Mouse (Mus musculus) heart, adult 9 months (tissue): ENCODE measurements around the gene Krt24.

Experiments
- DNase-seq, 2 experiments: peaks; one replicate each; pipeline ENCODE4 v3.0.0; 2022; ENCODE audit warnings: low spot score in 2 of 2

Krt24 gene

DNA sequence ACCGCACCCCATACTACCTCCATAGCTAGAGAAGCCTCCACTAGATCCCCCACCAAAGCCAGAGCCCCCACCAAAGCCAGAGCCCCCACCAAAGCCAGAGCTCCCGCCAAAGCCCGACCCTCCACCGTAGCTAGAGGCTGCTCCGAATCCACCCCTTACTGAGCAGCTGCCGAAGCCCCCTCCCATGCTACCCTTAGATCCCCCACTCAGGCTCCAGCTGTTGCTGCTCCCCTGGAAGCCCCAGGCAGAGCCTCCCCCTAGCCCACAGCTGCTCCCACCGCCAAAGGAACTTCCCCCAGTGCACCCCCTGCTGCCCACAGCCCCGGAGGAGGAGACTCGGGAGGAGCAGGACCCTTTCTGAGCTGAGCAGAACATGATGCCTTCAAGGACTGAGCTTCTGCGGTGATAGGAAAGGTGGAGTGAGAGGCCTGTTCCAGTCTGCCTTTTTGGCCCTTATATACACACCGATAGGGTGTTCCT lies at the start of gene Krt24:
TSS of gene Krt24 (minus strand) at position 430 of the 480 bp plus-strand sequence.
- DNase-seq: no peak

GRCm38 (mm10) chr11:99333426-99333825 lies 48.4 kb upstream of the Krt24 start:
- DNase-seq: no peak

GRCm38 (mm10) chr11:99329655-99330054 lies 44.6 kb upstream of the Krt24 start:
- DNase-seq: no peak

GRCm38 (mm10) chr11:99322851-99323250 lies 37.8 kb upstream of the Krt24 start, which contains the start of gene Krt25:
Gene Krt25 (minus strand): TSS chr11:99322951.
- no peak for DNase-seq

DNA sequence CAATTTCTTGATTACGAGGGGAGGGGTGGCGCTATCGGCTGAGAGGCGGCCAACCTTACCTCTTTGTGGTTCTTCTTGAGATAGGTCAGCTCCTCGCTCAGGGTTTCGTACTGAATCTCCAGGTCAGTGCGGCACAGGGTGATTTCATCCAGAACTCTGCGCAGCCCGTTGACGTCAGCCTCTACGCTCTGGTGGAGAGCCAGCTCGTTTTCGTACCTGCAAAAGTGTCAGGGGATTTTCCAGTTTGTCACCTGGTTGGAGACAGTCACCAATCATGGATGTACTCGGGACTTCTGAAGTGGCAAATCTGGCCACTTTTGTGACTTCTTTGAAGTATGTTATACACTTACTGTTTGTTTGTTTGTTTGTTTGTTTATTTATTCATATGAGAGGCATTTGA lies 36.0 kb upstream of the Krt24 start:
- no peak for DNase-seq

DNA sequence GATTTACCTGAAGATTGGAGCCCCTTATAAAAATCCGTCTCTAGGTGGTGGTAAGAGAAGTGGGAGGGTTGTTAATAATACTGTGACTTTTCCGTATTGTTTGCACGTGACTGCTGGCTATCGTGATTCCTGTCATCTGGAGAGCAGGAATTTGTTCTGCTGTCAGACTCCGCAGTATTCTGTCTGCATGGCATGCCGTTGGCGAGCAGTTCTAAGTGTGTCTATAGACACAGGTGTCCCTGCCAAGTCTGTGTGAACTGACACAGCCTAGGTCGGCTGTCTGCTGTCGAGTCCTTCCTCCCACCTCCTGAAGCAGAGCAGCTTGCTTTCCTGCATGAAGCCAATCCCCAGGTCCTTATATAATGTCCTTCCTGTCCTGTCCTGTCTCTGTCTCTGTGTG lies 34.1 kb upstream of the Krt24 start:
- DNase-seq: no peak

DNA sequence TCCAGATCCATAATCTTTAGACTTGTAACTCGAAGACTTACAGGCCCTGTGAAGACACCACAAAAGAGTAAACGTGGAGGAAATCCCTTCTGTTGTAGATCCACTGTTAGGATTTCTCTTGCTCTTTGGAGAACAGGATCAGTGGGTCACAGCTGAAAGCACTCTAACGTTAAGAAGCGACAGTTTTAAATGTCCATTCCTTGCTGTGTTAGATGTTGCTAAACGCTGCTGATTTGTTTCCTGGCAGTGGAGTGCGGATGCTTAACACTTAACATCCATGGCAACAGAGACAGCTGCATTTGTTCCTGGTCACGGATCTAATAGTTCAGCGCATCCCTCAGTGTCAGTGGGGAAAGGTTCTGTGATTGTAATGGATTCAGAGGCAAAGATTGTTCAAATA lies 31.5 kb upstream of the Krt24 start:
- no peak for DNase-seq

- no peak for DNase-seq
Observed at GRCm38 (mm10) chr11:99314594-99314993, 29.5 kb upstream of the Krt24 start.

- DNase-seq: no peak
Observed at GRCm38 (mm10) chr11:99310882-99311281, 25.8 kb upstream of the Krt24 start.

GRCm38 (mm10) chr11:99307579-99307978 lies 22.5 kb upstream of the Krt24 start:
- peak in 1 of 2 experiments; percentile 31 for DNase-seq

DNA sequence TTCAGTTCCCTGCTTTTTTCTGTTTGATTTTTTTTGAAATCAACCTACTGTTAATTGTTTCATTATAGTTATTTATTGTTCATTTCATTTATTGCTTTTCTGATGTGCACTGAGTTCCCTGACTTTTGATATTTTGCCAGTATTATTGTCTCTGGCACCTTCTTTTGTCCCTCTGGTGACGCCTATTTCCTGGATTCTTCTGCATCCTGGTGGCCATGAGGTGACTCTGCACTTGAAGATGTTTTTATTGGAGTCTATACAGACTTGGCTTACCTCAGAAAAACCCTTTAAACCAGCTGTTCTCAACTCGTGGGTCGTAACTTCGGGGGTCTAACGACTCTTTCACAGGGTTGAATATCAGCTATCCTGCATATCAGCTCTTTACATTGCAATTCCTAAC lies 10.0 kb upstream of the Krt24 start:
- DNase-seq: no peak

DNA sequence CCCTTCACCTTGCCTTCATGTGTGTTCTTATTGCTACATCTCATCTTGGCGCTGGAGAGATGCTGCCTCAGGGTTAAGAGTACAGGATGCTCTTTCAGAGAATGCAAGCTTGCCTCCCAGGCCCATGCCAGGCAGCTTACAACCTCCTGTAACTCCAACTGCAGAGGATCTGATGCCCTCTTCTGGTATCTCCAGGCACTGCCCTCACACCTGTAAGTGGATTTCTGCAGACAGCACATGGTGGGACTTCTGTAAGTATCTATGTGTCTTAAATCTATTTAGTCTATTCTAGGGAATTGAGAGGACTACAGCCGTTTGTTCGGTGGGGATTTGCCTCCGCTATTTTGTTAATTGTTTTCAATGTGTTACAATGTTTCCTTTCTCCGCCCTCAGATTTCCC lies 7.8 kb upstream of the Krt24 start:
- DNase-seq: peak; percentile 4 to 32

GRCm38 (mm10) chr11:99284011-99284410 lies 1.1 kb downstream of the Krt24 start:
- no peak for DNase-seq

DNA sequence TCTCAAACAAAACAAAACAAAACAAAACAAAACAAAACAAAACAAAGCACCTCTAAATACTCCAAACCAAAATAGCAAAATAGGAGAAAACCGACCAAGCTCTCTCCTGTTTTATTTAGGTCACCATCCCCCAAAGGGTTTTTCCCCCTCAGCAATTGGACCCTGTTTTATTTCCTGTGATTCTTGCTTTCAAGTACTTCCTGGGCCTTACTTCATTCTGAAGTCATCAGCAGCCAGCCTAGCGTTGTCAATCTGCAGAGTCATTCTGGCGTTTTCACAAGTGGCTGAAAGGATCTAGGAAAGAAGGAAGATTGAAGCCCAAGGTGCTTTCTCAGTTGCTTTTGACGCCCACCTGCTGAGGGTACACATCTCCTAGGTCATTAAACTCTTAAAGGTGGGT lies 1.7 kb downstream of the Krt24 start:
- no peak for DNase-seq

DNA sequence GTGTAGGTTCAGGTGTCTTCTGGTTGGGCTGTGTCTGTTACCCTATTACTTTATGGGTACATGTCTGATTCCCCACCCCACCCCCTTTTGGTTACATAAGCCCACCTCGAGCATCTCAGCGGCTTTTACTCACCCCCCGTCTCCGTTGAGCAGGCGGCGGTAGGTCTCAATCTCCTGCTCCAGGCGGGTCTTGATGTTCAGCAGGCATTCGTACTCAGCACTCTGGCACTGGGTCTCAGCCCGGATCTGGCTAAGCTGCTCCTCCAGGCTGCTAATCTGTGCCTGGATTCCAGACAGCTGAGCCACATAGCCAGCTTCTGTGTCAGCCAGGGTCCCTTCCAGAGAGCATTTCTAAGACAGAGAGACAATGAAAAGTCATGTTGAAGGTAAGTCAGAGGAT lies 3.9 kb downstream of the Krt24 start:
- no peak for DNase-seq

DNA sequence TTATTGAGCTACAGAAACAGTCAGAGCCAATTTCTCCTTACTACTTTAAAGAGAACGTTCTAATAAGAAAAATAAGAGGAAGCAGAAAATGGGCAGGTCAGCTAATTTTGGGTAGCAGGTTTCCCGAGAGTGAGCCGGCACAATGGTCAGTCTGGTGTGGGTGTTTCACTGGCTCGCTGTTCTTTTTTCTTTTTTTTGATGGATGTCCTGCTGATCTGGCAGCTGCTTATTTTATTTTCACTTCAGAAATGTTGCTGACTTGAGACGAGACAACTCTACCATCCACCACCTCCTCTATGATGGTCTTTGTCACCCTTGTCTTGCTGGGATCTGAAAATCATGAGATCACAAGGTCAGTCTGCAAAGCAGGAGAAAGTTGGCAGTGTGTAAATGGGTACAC lies 5.1 kb downstream of the Krt24 start:
- DNase-seq: no peak

- DNase-seq: no peak
Observed at GRCm38 (mm10) chr11:99276786-99277185, 8.3 kb downstream of the Krt24 start.

GRCm38 (mm10) chr11:99275624-99276023 lies 9.4 kb downstream of the Krt24 start:
- no peak for DNase-seq

DNA sequence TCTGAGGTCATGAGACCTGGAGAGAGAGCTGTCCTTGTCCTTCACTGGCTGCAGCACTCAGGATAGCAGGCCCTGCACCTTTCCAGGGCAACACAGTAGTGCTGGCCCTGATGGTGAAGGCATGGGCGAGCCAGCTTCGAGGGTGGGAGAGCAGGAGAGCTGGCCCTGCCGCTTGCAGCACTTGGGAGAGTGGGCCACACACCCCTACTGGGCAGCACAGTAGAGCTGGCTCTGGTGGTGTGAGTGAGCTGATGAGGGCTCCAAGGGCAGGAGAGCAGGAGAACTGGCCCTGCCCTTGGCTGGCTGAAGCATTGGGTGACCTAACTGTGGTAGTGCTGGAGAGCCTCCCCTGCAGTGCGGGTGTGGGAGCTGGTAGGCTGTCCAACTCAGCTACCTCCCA lies 12.3 kb downstream of the Krt24 start:
- DNase-seq: no peak

DNA sequence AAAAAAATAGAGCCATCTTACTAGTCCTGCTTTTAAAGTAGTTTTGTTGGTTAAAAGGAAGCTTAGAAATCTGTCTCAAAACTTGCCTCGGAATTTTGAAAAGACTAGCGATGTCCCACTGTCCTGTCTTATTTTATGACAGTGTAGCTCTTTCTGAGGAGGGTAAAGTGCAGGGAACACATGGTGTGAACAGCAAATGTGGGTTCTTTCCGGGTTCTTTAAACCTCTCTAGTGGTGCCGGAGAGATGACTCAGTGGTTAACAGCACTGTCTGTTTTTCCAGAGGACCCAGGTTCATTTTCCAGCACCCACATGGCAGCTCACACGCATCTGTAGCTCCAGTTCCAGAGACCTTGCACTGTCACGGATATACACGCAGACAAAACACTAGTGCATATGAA lies 15.9 kb downstream of the Krt24 start:
- no peak for DNase-seq

- peak; percentile 4 to 17 for DNase-seq
Observed at GRCm38 (mm10) chr11:99265796-99266195, 19.3 kb downstream of the Krt24 start.

DNA sequence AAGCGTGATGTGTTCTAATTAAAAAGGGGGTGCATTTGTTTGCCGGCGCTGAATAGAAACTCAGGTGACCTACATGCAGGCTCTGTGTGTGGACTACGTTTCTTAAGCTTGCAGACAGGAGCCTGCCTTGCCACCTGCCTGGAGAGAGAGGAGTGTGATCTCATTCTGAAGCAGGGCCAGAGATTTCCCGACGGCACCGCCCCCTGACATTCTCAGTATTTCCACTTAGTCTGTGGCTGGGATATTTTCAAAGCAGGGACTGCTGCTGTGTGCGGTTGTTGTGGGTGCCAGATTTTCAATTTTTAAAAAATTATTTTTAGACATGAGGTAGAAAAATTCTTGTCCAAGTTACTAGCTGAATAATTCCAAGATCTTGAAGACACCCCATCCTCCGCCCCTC lies 19.8 kb downstream of the Krt24 start:
- peak in 1 of 2 experiments; percentile 14 for DNase-seq

DNA sequence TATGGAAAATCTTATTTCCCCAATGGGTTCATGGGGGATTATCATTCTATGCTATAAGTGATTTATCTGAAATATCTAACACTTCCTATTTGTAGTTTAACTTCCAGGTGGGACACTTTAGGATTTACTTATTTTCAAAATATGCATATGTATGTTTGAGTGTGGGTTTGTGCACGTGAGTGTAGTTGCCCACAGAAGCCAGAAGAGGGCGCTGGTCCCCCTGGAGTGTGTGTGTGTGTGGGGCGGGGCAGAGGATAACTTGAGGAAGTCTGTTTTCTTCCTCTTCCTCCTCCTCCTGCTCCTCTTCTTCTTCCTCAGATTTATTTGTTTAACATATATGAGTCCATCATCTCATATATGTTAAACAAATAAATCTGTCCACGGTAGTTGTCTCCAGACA lies 28.8 kb downstream of the Krt24 start:
- no peak for DNase-seq

- no peak for DNase-seq
Observed at GRCm38 (mm10) chr11:99255316-99255715, 29.7 kb downstream of the Krt24 start.

GRCm38 (mm10) chr11:99253893-99254292 lies 31.2 kb downstream of the Krt24 start:
- no peak for DNase-seq
